Mouse (Mus musculus) spleen, adult 2 months (tissue): ENCODE data around the gene Asxl2. TPM values are rescaled to one million over a fixed set of nuclear protein-coding genes. Genes with fewer than 3 reads are reported as not detected.

ENCODE experiments used
- DNase-seq, 2 experiments: peaks; one replicate each; pipeline versions ENCODE4 v3.0.0 to v3.0.0-alpha.2; 2012 to 2021; ENCODE audit warnings: low spot score in 2 of 2, low read depth in 1 of 2
- H3K27ac ChIP-seq: fragments of 200-500 bp; 2 replicates; pipeline ENCODE4 v1.5.1; 2012; ENCODE audit warnings: low read length, inconsistent platforms; ENCODE audit not compliant: insufficient read depth
- H3K27me3 ChIP-seq: fragments of 200-500 bp; 2 replicates; pipeline ENCODE4 v1.6.1; 2012; ENCODE audit warnings: mild to moderate bottlenecking, moderate library complexity, low read length, inconsistent platforms; ENCODE audit not compliant: control insufficient read depth, insufficient read depth
- H3K36me3 ChIP-seq: fragments of 200-500 bp; 2 replicates; pipeline ENCODE4 v1.6.1; 2012; ENCODE audit warnings: mild to moderate bottlenecking, low read length, inconsistent platforms; ENCODE audit not compliant: control insufficient read depth, insufficient read depth
- H3K4me1 ChIP-seq: fragments of 200-500 bp; 2 replicates; pipeline ENCODE4 v1.6.1; 2011; ENCODE audit warnings: inconsistent platforms; ENCODE audit not compliant: control insufficient read depth, insufficient read depth, insufficient read length
- H3K4me3 ChIP-seq: fragments of 200-500 bp; 2 replicates; pipeline ENCODE4 v1.5.1; 2011; ENCODE audit warnings: mild to moderate bottlenecking, inconsistent platforms; ENCODE audit not compliant: insufficient read depth, insufficient read length; ENCODE audit errors: extremely low read depth
- CTCF ChIP-seq: fragments of 200-500 bp; IDR thresholded peaks from 2 replicates; pipeline ENCODE4 v1.5.1; 2011; ENCODE audit warnings: mild to moderate bottlenecking, inconsistent platforms; ENCODE audit not compliant: insufficient read depth, insufficient read length, insufficient replicate concordance; ENCODE audit errors: extremely low read depth
- POLR2A ChIP-seq: fragments of 200-500 bp; IDR thresholded peaks from 2 replicates; pipeline ENCODE4 v1.6.1; 2011; ENCODE audit warnings: low read depth, low read length, inconsistent platforms
- WGBS: fragments of 180-500 bp; shearing (Covaris S2); methylation state at CpG from one replicate; pipeline ENCODE4 v1.1.7; 2018; 5-methylcytosine and 5-hydroxymethylcytosine counted together
- polyA plus RNA-seq: library from polyadenylated mRNA; depleted of rRNA; stranded (reverse); fragments of >200 nt; gene quantifications from 2 replicates; pipeline ENCODE4 v1.2.3, GENCODE M21; 2012

Gene Asxl2
- polyA plus RNA-seq, 1 experiment = 7.1 TPM

GRCm38 (mm10) chr12:3427067-3427889, 621 bp downstream of the Asxl2 start:
- under 1% methylated on average over 65 of the region's 65 CpGs for WGBS

GRCm38 (mm10) chr12:3427891-3428775, 1.5 kb downstream of the Asxl2 start:
- no peaks in the 10 kb centered on the region for H3K36me3 ChIP-seq

More at GRCm38 (mm10) chr12:3427067-3427889, 621 bp downstream of the Asxl2 start:
- Histone ChIP-seq H3K4me3 (peak overlapping the region; percentile 90), H3K4me1 (0 out of 2 replicates have a peak, but pooled peaks cover 3% of the 10 kb centered on the region), H3K27me3 (no peaks in the 10 kb centered on the region), H3K36me3 (no peaks in the 10 kb centered on the region), H3K27ac (peak overlapping the region; percentile 95)
- DNase-seq = peak; percentile 54
- no peak for TF ChIP-seq CTCF
- no peak for TF ChIP-seq POLR2A

GRCm38 (mm10) chr12:3429681-3430442, 3.2 kb downstream of the Asxl2 start:
- DNase-seq = no peak
- Histone ChIP-seq H3K27ac (no peak overlapping the region), H3K4me1 (no peaks in the 10 kb centered on the region), H3K36me3 (no peaks in the 10 kb centered on the region), H3K27me3 (no peaks in the 10 kb centered on the region), H3K4me3 (no peak overlapping the region)
- 67% methylated on average over 2 of the region's 2 CpGs for WGBS
- TF ChIP-seq CTCF = no peak
- TF ChIP-seq POLR2A = no peak

More at GRCm38 (mm10) chr12:3427891-3428775, 1.5 kb downstream of the Asxl2 start:
- Histone ChIP-seq H3K27me3 (no peaks in the 10 kb centered on the region), H3K27ac (no peak overlapping the region), H3K4me1 (0 out of 2 replicates have a peak, but pooled peaks cover 3% of the 10 kb centered on the region), H3K4me3 (no peak overlapping the region; the same call in 1 of the 2 replicates)
- 60% methylated on average over 11 of the region's 11 CpGs for WGBS
- TF ChIP-seq POLR2A (no peak), CTCF (no peak)
- no peak for DNase-seq

GRCm38 (mm10) chr12:3430443-3430753, 3.7 kb downstream of the Asxl2 start:
- Histone ChIP-seq H3K4me3 (no peak overlapping the region), H3K27ac (no peak overlapping the region), H3K27me3 (no peaks in the 10 kb centered on the region), H3K4me1 (no peaks in the 10 kb centered on the region), H3K36me3 (no peaks in the 10 kb centered on the region)
- DNase-seq = no peak
- TF ChIP-seq CTCF = no peak
- no peak for TF ChIP-seq POLR2A

DNA sequence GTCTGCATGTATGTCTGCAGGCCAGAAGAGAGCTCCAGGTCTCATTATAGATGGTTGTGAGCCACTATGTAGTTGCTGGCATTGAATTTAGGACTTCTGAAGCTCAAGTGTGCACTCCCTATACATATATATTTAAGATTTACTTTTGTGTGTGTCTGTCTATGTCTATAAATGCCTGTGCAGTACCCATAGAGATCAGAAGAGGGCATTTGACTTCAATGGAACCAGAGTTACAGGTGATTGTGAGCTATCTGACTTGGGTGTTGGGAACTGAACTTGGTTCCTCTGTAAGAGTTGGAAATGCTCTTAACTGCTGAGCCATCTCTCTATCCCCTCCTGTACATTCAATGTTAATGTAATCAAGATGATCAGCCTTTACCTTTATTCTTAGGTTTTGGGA, 4.3 kb downstream of the Asxl2 start:
- TF ChIP-seq POLR2A = no peak
- TF ChIP-seq CTCF = no peak
- no peak for DNase-seq

DNA sequence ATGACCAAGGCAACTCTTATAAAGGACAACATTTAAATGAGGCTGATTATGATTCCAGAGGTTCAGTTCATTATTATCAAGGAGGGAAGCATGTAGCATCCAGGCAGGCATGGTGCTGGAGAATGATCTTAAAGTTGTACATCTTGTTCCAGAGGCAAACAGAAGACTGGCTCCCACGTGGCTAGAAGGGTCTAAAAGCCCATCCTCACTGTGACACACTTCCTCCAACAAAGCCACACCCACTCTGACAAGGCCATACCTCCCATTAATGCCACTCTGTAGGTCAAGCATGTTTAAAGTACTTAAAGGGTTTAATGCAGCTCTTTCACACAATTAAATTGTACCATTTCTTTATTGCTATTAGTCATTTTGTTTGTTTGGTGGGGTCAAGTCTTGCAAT, 7.1 kb downstream of the Asxl2 start:
- no peaks in the 10 kb centered on the region for H3K4me1 ChIP-seq
- H3K4me3 ChIP-seq = no peak overlapping the region
- TF ChIP-seq CTCF (no peak), POLR2A (no peak)
- no peaks in the 10 kb centered on the region for H3K27me3 ChIP-seq
- H3K36me3 ChIP-seq = no peaks in the 10 kb centered on the region
- 18% methylated on average over 1 of the region's 1 CpGs for WGBS
- DNase-seq = no peak
- no peak overlapping the region for H3K27ac ChIP-seq

More for the DNA sequence above, 4.3 kb downstream of the Asxl2 start:
- Histone ChIP-seq H3K36me3 (no peaks in the 10 kb centered on the region), H3K27me3 (no peaks in the 10 kb centered on the region), H3K4me1 (no peaks in the 10 kb centered on the region), H3K4me3 (no peak overlapping the region), H3K27ac (no peak overlapping the region)
